Mouse (Mus musculus): ENCODE measurements around the gene Sptssb. TPM values are rescaled to one million over a fixed set of nuclear protein-coding genes. Genes with fewer than 3 reads are reported as not detected.

Gene Sptssb
- polyA plus RNA-seq, 1 experiment from 2014 or later, result 3.3 TPM

DNA sequence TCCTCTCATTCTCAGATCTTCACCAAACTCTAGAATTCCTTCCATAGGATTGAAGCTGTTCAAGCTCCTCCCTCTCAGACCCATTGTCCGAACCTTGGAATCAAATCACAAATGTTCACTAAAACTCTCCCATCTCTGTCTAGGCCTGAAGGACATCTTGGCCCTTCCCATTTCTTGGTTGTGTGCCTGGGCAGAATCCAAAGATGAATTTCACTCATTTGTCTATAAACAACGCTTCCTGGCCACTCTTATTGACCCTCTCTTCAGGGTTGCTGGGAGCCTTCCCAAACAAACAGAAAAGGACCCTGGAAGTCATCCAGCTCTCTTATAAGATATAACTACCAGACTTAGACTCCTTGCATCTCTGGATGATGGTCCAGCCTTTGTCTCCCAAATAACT is 61.8 kb downstream of the Sptssb start:
- Histone ChIP-seq H3K9me3 (ENCODE audit: control insufficient read depth, low read length) (no peaks in the 10 kb centered on the region), H3K27ac (replicated peaks; ENCODE audit: low read depth, low read length) (no peak overlapping the region), H3K9ac (ENCODE audit: low read depth, low read length) (no peak overlapping the region), H3K27me3 (replicated peaks; ENCODE audit: control insufficient read depth, insufficient read depth, low read length) (no peaks in the 10 kb centered on the region), H3K4me2 (ENCODE audit: low read depth, low read length) (no peak overlapping the region), H3K4me1 (ENCODE audit: control insufficient read depth, insufficient read depth, low read length) (no peaks in the 10 kb centered on the region), H3K4me3 (ENCODE audit: low read depth, low read length) (no peak overlapping the region), H3K36me3 (ENCODE audit: control insufficient read depth, insufficient read depth, low read length) (no peaks in the 10 kb centered on the region)
- 86% methylated on average over 2 of the region's 2 CpGs for WGBS
- ATAC-seq (ENCODE audit: low read depth) (no peak), DNase-seq (ENCODE audit: low spot score) (no peak)

DNA sequence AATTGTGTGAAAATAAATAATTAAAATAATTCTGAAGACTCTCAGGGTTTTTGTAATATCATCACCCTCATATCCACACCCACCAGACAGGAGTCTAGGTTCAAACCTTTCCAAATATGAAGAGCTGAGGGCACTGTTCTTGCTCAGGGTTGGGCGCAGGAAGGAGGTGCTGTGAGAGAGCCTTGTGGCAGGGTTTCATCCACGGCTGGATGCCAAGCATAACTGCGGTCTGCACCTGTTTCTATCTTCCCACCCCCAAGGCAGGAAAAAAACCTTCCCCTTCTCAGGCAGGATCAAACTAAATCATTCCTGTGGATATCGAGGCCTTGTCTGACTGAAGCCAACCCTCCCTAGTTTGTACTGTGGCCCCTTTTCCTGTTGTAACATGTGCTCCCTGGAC is 62.2 kb downstream of the Sptssb start:
- DNase-seq (ENCODE audit: low spot score), result no peak
- Histone ChIP-seq H3K4me3 (ENCODE audit: low read depth, low read length) (no peak overlapping the region), H3K27ac (replicated peaks; ENCODE audit: low read depth, low read length) (no peak overlapping the region), H3K36me3 (ENCODE audit: control insufficient read depth, insufficient read depth, low read length) (no peaks in the 10 kb centered on the region), H3K27me3 (replicated peaks; ENCODE audit: control insufficient read depth, insufficient read depth, low read length) (no peaks in the 10 kb centered on the region), H3K9me3 (ENCODE audit: control insufficient read depth, low read length) (no peaks in the 10 kb centered on the region), H3K4me2 (ENCODE audit: low read depth, low read length) (no peak overlapping the region), H3K4me1 (ENCODE audit: control insufficient read depth, insufficient read depth, low read length) (no peaks in the 10 kb centered on the region), H3K9ac (ENCODE audit: low read depth, low read length) (no peak overlapping the region)
- 69% methylated on average over 4 of the region's 4 CpGs for WGBS
- no peak for ATAC-seq (ENCODE audit: low read depth)

GRCm38 (mm10) chr3:69792823-69793417 is 66.8 kb downstream of the Sptssb start:
- Histone ChIP-seq H3K9me3 (ENCODE audit: control insufficient read depth, low read length) (no peaks in the 10 kb centered on the region), H3K4me1 (ENCODE audit: control insufficient read depth, insufficient read depth, low read length) (no peaks in the 10 kb centered on the region), H3K4me2 (ENCODE audit: low read depth, low read length) (no peak overlapping the region), H3K36me3 (ENCODE audit: control insufficient read depth, insufficient read depth, low read length) (no peaks in the 10 kb centered on the region), H3K4me3 (ENCODE audit: low read depth, low read length) (no peak overlapping the region), H3K27me3 (replicated peaks; ENCODE audit: control insufficient read depth, insufficient read depth, low read length) (no peaks in the 10 kb centered on the region), H3K9ac (ENCODE audit: low read depth, low read length) (no peak overlapping the region), H3K27ac (replicated peaks; ENCODE audit: low read depth, low read length) (no peak overlapping the region)
- WGBS, result 63% methylated on average over 3 of the region's 3 CpGs
- no peak for DNase-seq (ENCODE audit: low spot score)
- no peak for ATAC-seq (ENCODE audit: low read depth)

- Histone ChIP-seq H3K9ac (ENCODE audit: low read depth, low read length) (no peak overlapping the region), H3K4me3 (ENCODE audit: low read depth, low read length) (no peak overlapping the region), H3K36me3 (ENCODE audit: control insufficient read depth, insufficient read depth, low read length) (no peaks in the 10 kb centered on the region), H3K4me2 (ENCODE audit: low read depth, low read length) (no peak overlapping the region), H3K27me3 (replicated peaks; ENCODE audit: control insufficient read depth, insufficient read depth, low read length) (no peaks in the 10 kb centered on the region), H3K4me1 (ENCODE audit: control insufficient read depth, insufficient read depth, low read length) (no peaks in the 10 kb centered on the region), H3K9me3 (ENCODE audit: control insufficient read depth, low read length) (no peaks in the 10 kb centered on the region), H3K27ac (replicated peaks; ENCODE audit: low read depth, low read length) (no peak overlapping the region)
- DNase-seq (ENCODE audit: low spot score) (no peak), ATAC-seq (ENCODE audit: low read depth) (no peak)
- WGBS, result 56% methylated on average over 4 of the region's 4 CpGs
Measured at GRCm38 (mm10) chr3:69779246-69779796, 80.4 kb downstream of the Sptssb start.

- ATAC-seq (ENCODE audit: low read depth), result no peak
- Histone ChIP-seq H3K36me3 (ENCODE audit: control insufficient read depth, insufficient read depth, low read length) (no peaks in the 10 kb centered on the region), H3K9ac (ENCODE audit: low read depth, low read length) (no peak overlapping the region), H3K27me3 (replicated peaks; ENCODE audit: control insufficient read depth, insufficient read depth, low read length) (no peaks in the 10 kb centered on the region), H3K4me3 (ENCODE audit: low read depth, low read length) (no peak overlapping the region), H3K9me3 (ENCODE audit: control insufficient read depth, low read length) (no peaks in the 10 kb centered on the region), H3K4me1 (ENCODE audit: control insufficient read depth, insufficient read depth, low read length) (no peaks in the 10 kb centered on the region), H3K27ac (replicated peaks; ENCODE audit: low read depth, low read length) (no peak overlapping the region), H3K4me2 (ENCODE audit: low read depth, low read length) (no peak overlapping the region)
- WGBS, result 87% methylated on average over 4 of the region's 4 CpGs
- DNase-seq (ENCODE audit: low spot score), result no peak
Measured at GRCm38 (mm10) chr3:69773356-69773755, 86.4 kb downstream of the Sptssb start.

Other genes starting within 250 kb of the Sptssb start
- 123 and 131 TPM in 2 replicates for gene Nmd3, start 138.0 kb downstream of the Sptssb start, polyA plus RNA-seq (2014; fragmentation: Nextera tagmentation; extraction: Ambion mirVana)
- gene Otol1, start 147.7 kb upstream of the Sptssb start, polyA plus RNA-seq (2014; fragmentation: Nextera tagmentation; extraction: Ambion mirVana), result 0.10 and 0.34 TPM in 2 replicates

Data from embryonic facial prominence, embryonic 14.5 days (tissue).